Mouse (Mus musculus): ENCODE measurements around the gene Pycard.

The Pycard gene

GRCm38 (mm10) chr7:128003688-128004087 is 10.0 kb upstream of the Pycard start, which contains the start of gene Trim72:
Trim72 (plus strand) TSS chr7:128003949.
- no peak for DNase-seq (ENCODE audit: low read depth, low spot score)

- DNase-seq (ENCODE audit: low read depth, low spot score), result no peak
Observed at GRCm38 (mm10) chr7:128003098-128003497, 9.4 kb upstream of the Pycard start.

- DNase-seq (ENCODE audit: low read depth, low spot score), result no peak
Observed at GRCm38 (mm10) chr7:128000068-128000950, 6.6 kb upstream of the Pycard start.

GRCm38 (mm10) chr7:127999436-127999835 is 5.8 kb upstream of the Pycard start:
- peak; percentile 75 for DNase-seq (ENCODE audit: low read depth, low spot score)

GRCm38 (mm10) chr7:127992488-127993340 is 953 bp downstream of the Pycard start:
- no peak for DNase-seq (ENCODE audit: low read depth, low spot score)

GRCm38 (mm10) chr7:127991643-127992487 is 1.8 kb downstream of the Pycard start:
- peak; percentile 82 for DNase-seq (ENCODE audit: low read depth, low spot score)

- no peak for DNase-seq (ENCODE audit: low read depth, low spot score)
Observed at GRCm38 (mm10) chr7:127988904-127989303, 4.8 kb downstream of the Pycard start.

GRCm38 (mm10) chr7:127980606-127981005 is 13.1 kb downstream of the Pycard start:
- DNase-seq (ENCODE audit: low read depth, low spot score), result no peak

- DNase-seq (ENCODE audit: low read depth, low spot score), result no peak
Observed at GRCm38 (mm10) chr7:127978856-127979255, 14.8 kb downstream of the Pycard start.

- peak; percentile 5 for DNase-seq (ENCODE audit: low read depth, low spot score)
Observed at GRCm38 (mm10) chr7:127974413-127974930, 19.2 kb downstream of the Pycard start.

- peak; percentile 69 for DNase-seq (ENCODE audit: low read depth, low spot score)
Observed at GRCm38 (mm10) chr7:127967922-127968828, 25.5 kb downstream of the Pycard start.

GRCm38 (mm10) chr7:127967004-127967921 is 26.4 kb downstream of the Pycard start, which contains the start of gene Fus:
Fus (plus strand) TSS chr7:127967457.
- peak; percentile 85 for DNase-seq (ENCODE audit: low read depth, low spot score)

- DNase-seq (ENCODE audit: low read depth, low spot score), result peak; percentile 49
Observed at GRCm38 (mm10) chr7:127966371-127966918, 27.2 kb downstream of the Pycard start.

GRCm38 (mm10) chr7:127959364-127959763 is 34.3 kb downstream of the Pycard start:
- DNase-seq (ENCODE audit: low read depth, low spot score), result no peak

GRCm38 (mm10) chr7:127952864-127953581 is 40.6 kb downstream of the Pycard start:
- no peak for DNase-seq (ENCODE audit: low read depth, low spot score)

GRCm38 (mm10) chr7:127946470-127947023 is 47.1 kb downstream of the Pycard start, which contains the start of gene Prss36:
Prss36 (minus strand) TSS chr7:127946725.
- DNase-seq (ENCODE audit: low read depth, low spot score), result peak; percentile 51

GRCm38 (mm10) chr7:127944614-127945013 is 49.1 kb downstream of the Pycard start:
- DNase-seq (ENCODE audit: low read depth, low spot score), result no peak
